Mouse (Mus musculus) left cerebral cortex, postnatal 14 days (tissue): Measurements from ENCODE around the gene Ufsp1. TPM values are rescaled to one million over a fixed set of nuclear protein-coding genes. Genes with fewer than 3 reads are reported as not detected.

ENCODE experiments used
- DNase-seq, 2 experiments: peaks; one replicate each; pipeline ENCODE4 v3.0.0; 2021 to 2022; ENCODE audit warnings: low spot score in 2 of 2, mixed read lengths in 1 of 2
- intact Hi-C: fragments of 180-260 bp; cut with DNase I; formaldehyde crosslinking; loops from one replicate; pipeline ENCODE4 v1.15.1; 2025
- total RNA-seq, 2 experiments: library from RNA; stranded (reverse); gene quantifications; 2 replicates each; pipeline ENCODE4 v1.2.3; 2021

Ufsp1 gene
- total RNA-seq, 2 experiments from 2014 or later = 16.4 to 17.1 TPM

GRCm38 (mm10) chr5:137291381-137291926 is 3.0 kb upstream of the Ufsp1 start:
- intact Hi-C loops = no loop called here
- no peak for DNase-seq

- intact Hi-C loops = no loop called here
- peak; percentile 62 to 71 for DNase-seq
Measured at GRCm38 (mm10) chr5:137293282-137293681, 1.1 kb upstream of the Ufsp1 start.

- intact Hi-C loops = loop anchor here (1.0 kb wide), 1 partner anchor 13 kb away; the partner anchor contains the start of gene Srrt
Measured at GRCm38 (mm10) chr5:137294744-137295093, 290 bp downstream of the Ufsp1 start.

GRCm38 (mm10) chr5:137295296-137295695 is 867 bp downstream of the Ufsp1 start:
- no peak for DNase-seq
- intact Hi-C loops = loop anchor here (1.0 kb wide), 1 partner anchor 12 kb away; the partner anchor contains the start of gene Srrt

More at GRCm38 (mm10) chr5:137294744-137295093, 290 bp downstream of the Ufsp1 start:
- DNase-seq = no peak

- DNase-seq = no peak
- intact Hi-C loops = loop anchor here (1.0 kb wide), 1 partner anchor 12 kb away; the partner anchor contains the start of gene Srrt
Measured at GRCm38 (mm10) chr5:137295712-137296111, 1.3 kb downstream of the Ufsp1 start.

GRCm38 (mm10) chr5:137297126-137297525 is 2.7 kb downstream of the Ufsp1 start:
- DNase-seq = no peak
- intact Hi-C loops = no loop called here

- intact Hi-C loops = no loop called here
- DNase-seq = no peak
Measured at GRCm38 (mm10) chr5:137299240-137299639, 4.8 kb downstream of the Ufsp1 start.

GRCm38 (mm10) chr5:137301253-137301652 is 6.8 kb downstream of the Ufsp1 start:
- intact Hi-C loops = no loop called here
- DNase-seq = no peak

GRCm38 (mm10) chr5:137303609-137304008 is 9.2 kb downstream of the Ufsp1 start:
- intact Hi-C loops = no loop called here
- no peak for DNase-seq

GRCm38 (mm10) chr5:137304165-137304564 is 9.7 kb downstream of the Ufsp1 start:
- intact Hi-C loops = no loop called here
- DNase-seq = no peak

GRCm38 (mm10) chr5:137304816-137305215 is 10.4 kb downstream of the Ufsp1 start:
- no peak for DNase-seq
- intact Hi-C loops = no loop called here

- intact Hi-C loops = no loop called here
- DNase-seq = no peak
Measured at GRCm38 (mm10) chr5:137305822-137306221, 11.4 kb downstream of the Ufsp1 start.

- no peak for DNase-seq
- intact Hi-C loops = loop anchor here (1.0 kb wide), 1 partner anchor 11 kb away; no protein-coding TSS in a partner anchor
Measured at GRCm38 (mm10) chr5:137306439-137307005, 12.1 kb downstream of the Ufsp1 start.

- peak; percentile 93 to 94 for DNase-seq
- intact Hi-C loops = loop anchor here (1.0 kb wide), 1 partner anchor 12 kb away; no protein-coding TSS in a partner anchor
Measured at GRCm38 (mm10) chr5:137307071-137307912, 12.9 kb downstream of the Ufsp1 start, which contains the start of gene Srrt. TSS of gene Srrt (minus strand) at chr5:137307674.

GRCm38 (mm10) chr5:137308356-137308755 is 13.9 kb downstream of the Ufsp1 start:
- intact Hi-C loops = no loop called here
- no peak for DNase-seq

- no peak for DNase-seq
- intact Hi-C loops = no loop called here
Measured at GRCm38 (mm10) chr5:137313466-137314192, 19.2 kb downstream of the Ufsp1 start.

GRCm38 (mm10) chr5:137314193-137315083 is 20.0 kb downstream of the Ufsp1 start, which contains the start of gene Trip6:
TSS of gene Trip6 (minus strand) at chr5:137314404.
- intact Hi-C loops = no loop called here
- DNase-seq = peak; percentile 56 to 60

- intact Hi-C loops = no loop called here
- DNase-seq = no peak
Measured at GRCm38 (mm10) chr5:137315084-137315903, 20.9 kb downstream of the Ufsp1 start.
